Mouse (Mus musculus): Measurements from ENCODE around the gene Hnrnpd. TPM values are rescaled to one million over a fixed set of nuclear protein-coding genes. Genes with fewer than 3 reads are reported as not detected.
A peak's percentile ranks its signal among the peaks of the same experiment; 100 is the strongest.

The Hnrnpd gene
- polyA plus RNA-seq, 1 experiment = 20.3 TPM

DNA sequence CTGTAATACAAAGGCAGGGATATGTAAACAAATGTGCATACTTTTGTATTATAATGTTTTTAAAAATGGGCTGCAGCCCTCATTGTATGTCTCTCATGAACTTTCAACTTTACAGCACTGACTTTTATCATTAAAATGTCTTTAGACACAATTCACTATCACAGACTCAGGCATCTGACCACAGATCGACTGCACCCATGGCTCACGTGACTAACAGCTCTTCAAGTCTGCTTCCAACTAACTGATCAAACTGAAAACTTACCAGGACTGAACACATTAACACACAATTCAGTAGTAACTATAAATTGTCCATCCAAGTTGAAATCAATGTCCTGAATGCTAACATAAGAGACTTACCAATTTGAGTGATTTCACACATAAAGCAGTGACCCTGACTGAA is 18.8 kb downstream of the Hnrnpd start:
- no peak overlapping the region for H3K4me3 ChIP-seq (ENCODE audit: insufficient read depth, low read depth, low read length)
- DNase-seq = no peak
- H3K36me3 ChIP-seq (ENCODE audit: control insufficient read depth, insufficient read depth, low read length) = peaks cover 7% of the 10 kb centered on the region
- no peak for TF ChIP-seq CTCF (conservative IDR thresholded peaks at IDR 0.05; ENCODE audit: insufficient read depth, insufficient read length, low read depth, low read length)
- no peak for TF ChIP-seq POLR2A (IDR thresholded peaks at IDR 0.05; ENCODE audit: low read depth, low read length)
- peaks cover 6% of the 10 kb centered on the region for H3K4me1 ChIP-seq (ENCODE audit: control insufficient read depth, insufficient read depth, low read length)
- H3K27me3 ChIP-seq (replicated peaks; ENCODE audit: control insufficient read depth, insufficient read depth, low read length) = no peaks in the 10 kb centered on the region
- 51% methylated on average over 2 of the region's 2 CpGs for WGBS
- no peak overlapping the region for H3K27ac ChIP-seq (ENCODE audit: insufficient read depth, low read depth, low read length)

DNA sequence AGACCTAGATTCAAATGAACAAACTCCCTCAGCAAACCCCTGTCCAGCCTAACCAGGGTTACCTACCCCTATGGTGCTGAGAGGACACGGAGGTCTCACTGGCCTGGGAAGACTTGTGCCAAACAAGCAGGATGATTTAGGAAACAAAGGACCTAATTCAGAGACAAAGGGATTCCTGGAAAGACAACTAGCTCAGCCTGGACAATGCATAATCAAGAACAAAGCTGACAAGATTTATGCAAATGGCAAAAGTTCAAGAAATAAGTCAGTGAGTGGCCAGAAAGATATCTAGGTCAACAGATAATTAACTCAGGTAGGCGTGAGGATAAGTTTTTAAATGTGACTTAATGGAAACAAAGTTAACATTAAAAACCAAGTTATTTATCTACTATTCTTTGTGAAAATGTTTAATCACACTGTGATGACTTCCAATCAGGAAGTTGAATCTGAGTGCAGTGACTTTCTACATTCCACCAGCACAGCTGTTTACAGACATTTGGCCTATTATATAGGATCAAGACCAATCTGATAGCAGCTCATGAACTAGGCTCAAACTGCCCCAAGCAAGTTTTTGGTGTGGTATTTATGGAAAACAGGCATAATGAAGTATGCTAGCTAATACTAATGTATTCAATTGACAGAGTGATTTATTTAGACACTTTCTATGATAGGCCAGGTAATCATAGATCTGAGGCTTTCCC is 19.4 kb downstream of the Hnrnpd start:
- no peak for TF ChIP-seq CTCF (conservative IDR thresholded peaks at IDR 0.05; ENCODE audit: insufficient read depth, insufficient read length, low read depth, low read length)
- Histone ChIP-seq H3K27ac (ENCODE audit: insufficient read depth, low read depth, low read length) (no peak overlapping the region), H3K4me1 (ENCODE audit: control insufficient read depth, insufficient read depth, low read length) (peaks cover 6% of the 10 kb centered on the region), H3K36me3 (ENCODE audit: control insufficient read depth, insufficient read depth, low read length) (peaks cover 7% of the 10 kb centered on the region), H3K4me3 (ENCODE audit: insufficient read depth, low read depth, low read length) (no peak overlapping the region), H3K27me3 (replicated peaks; ENCODE audit: control insufficient read depth, insufficient read depth, low read length) (no peaks in the 10 kb centered on the region)
- 28% methylated on average over 2 of the region's 2 CpGs for WGBS
- peak; percentile 59 for DNase-seq

DNA sequence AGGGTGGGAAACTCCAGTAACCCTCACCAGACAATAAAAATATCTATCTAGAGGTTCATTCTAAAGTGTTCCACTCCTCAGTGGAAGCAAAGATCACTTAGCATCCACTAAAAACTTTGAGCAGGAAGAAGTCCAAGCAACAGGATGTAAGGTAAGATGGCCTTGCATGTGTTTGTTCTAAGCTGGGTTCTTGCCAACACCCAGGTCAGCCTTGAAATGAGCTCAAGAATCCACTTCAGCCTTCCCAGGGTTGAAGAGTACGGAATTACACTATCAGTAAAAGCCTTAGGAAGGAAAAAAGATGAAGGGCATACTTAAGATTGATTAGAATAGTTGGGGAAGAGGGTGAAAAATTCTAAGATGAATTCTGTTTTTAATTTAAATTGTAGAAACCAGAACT is 20.1 kb downstream of the Hnrnpd start:
- H3K4me1 ChIP-seq (ENCODE audit: control insufficient read depth, insufficient read depth, low read length) = peaks cover 6% of the 10 kb centered on the region
- TF ChIP-seq CTCF (conservative IDR thresholded peaks at IDR 0.05; ENCODE audit: insufficient read depth, insufficient read length, low read depth, low read length) = no peak
- no peak for TF ChIP-seq POLR2A (IDR thresholded peaks at IDR 0.05; ENCODE audit: low read depth, low read length)
- no peak overlapping the region for H3K27ac ChIP-seq (ENCODE audit: insufficient read depth, low read depth, low read length)
- DNase-seq = no peak
- H3K27me3 ChIP-seq (replicated peaks; ENCODE audit: control insufficient read depth, insufficient read depth, low read length) = no peaks in the 10 kb centered on the region
- H3K36me3 ChIP-seq (ENCODE audit: control insufficient read depth, insufficient read depth, low read length) = peaks cover 5% of the 10 kb centered on the region
- WGBS = 77% methylated on average over 1 of the region's 1 CpGs
- no peak overlapping the region for H3K4me3 ChIP-seq (ENCODE audit: insufficient read depth, low read depth, low read length)

DNA sequence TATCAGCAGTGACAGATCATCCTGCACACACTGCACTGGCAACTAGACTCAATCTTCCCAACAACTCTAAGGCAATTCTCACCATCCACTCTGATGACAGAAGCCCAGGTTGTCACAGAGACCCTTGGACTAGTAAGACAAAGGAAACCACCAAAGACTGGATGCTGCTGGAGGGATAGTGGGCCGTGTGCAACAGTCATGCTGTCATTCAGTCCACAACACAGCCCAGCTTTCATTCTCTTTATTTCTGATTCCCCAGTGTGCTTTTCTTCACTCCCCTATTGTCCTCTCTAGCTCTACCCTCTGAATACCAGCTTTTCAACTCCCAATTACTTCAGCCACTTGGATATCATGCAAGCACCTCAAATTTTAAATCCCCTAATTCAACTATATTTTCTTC is 24.9 kb downstream of the Hnrnpd start:
- no peak for DNase-seq
- Histone ChIP-seq H3K27me3 (replicated peaks; ENCODE audit: control insufficient read depth, insufficient read depth, low read length) (no peaks in the 10 kb centered on the region), H3K4me1 (ENCODE audit: control insufficient read depth, insufficient read depth, low read length) (no peaks in the 10 kb centered on the region; the same call in 1 of the 2 replicates), H3K4me3 (ENCODE audit: insufficient read depth, low read depth, low read length) (no peak overlapping the region), H3K36me3 (ENCODE audit: control insufficient read depth, insufficient read depth, low read length) (no peaks in the 10 kb centered on the region; the same call in 1 of the 2 replicates), H3K27ac (ENCODE audit: insufficient read depth, low read depth, low read length) (no peak overlapping the region)
- TF ChIP-seq CTCF (conservative IDR thresholded peaks at IDR 0.05; ENCODE audit: insufficient read depth, insufficient read length, low read depth, low read length) (no peak), POLR2A (IDR thresholded peaks at IDR 0.05; ENCODE audit: low read depth, low read length) (no peak)
- 57% methylated on average over 1 of the region's 1 CpGs for WGBS

DNA sequence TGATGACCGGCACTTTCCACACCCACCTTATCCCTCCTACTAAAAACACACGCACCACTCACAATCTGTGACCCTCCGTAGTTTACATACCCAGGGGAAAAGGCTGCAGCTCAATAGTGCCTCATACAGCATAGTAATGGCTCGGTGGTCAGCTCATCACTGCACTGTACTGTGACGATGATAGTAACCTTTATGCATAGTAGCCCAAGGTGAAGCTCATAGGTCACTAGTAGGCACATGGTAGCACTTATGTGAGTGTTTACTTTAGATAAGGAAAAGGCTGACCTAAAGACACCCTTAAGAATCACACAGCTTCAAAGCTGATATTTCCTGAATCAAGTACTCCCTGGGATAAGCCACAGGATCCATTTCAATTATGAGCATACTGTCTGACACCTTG is 26.2 kb downstream of the Hnrnpd start:
- H3K27me3 ChIP-seq (replicated peaks; ENCODE audit: control insufficient read depth, insufficient read depth, low read length) = no peaks in the 10 kb centered on the region
- no peak overlapping the region for H3K27ac ChIP-seq (ENCODE audit: insufficient read depth, low read depth, low read length)
- WGBS = 86% methylated on average over 5 of the region's 5 CpGs
- no peaks in the 10 kb centered on the region; the same call in 1 of the 2 replicates for H3K36me3 ChIP-seq (ENCODE audit: control insufficient read depth, insufficient read depth, low read length)
- no peaks in the 10 kb centered on the region for H3K4me1 ChIP-seq (ENCODE audit: control insufficient read depth, insufficient read depth, low read length)
- no peak overlapping the region for H3K4me3 ChIP-seq (ENCODE audit: insufficient read depth, low read depth, low read length)
- TF ChIP-seq CTCF (conservative IDR thresholded peaks at IDR 0.05; ENCODE audit: insufficient read depth, insufficient read length, low read depth, low read length) (no peak), POLR2A (IDR thresholded peaks at IDR 0.05; ENCODE audit: low read depth, low read length) (no peak)
- DNase-seq = no peak

DNA sequence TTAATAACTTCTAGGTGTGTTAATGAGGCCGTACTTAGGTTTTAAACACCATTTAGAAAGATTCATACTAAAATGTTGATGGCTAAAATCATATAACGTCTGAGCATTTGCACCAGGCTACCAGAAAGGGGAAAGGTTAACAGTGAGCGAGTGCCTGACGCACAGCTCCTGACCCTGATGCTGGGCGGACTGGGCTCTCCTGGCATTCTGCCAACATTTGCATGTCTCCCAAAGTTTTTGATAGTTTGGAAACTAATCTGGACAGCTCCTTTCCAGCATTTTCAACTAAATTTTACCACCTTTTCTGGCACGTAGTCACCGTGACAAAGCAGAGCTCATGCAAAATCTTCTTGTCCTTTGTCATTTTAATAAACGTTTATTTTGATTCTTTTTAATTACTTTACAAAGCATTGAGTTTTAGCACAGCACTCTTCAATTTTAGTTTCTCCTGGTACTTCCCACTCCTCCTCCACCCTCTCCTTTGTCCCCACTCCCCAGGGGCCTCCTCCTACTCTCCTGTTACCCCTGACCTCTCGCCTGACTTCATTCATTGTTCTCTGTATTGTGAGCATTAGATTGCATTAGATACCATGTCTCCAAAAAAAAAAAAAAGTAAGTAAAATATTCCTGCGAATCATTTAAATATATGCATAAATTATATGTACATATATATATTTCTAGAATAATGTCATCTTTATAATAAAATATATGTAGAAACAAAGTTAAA is 36.8 kb downstream of the Hnrnpd start:
- no peak overlapping the region for H3K4me3 ChIP-seq (ENCODE audit: insufficient read depth, low read depth, low read length)
- no peaks in the 10 kb centered on the region for H3K4me1 ChIP-seq (ENCODE audit: control insufficient read depth, insufficient read depth, low read length)
- H3K27ac ChIP-seq (ENCODE audit: insufficient read depth, low read depth, low read length) = no peak overlapping the region
- H3K27me3 ChIP-seq (replicated peaks; ENCODE audit: control insufficient read depth, insufficient read depth, low read length) = no peaks in the 10 kb centered on the region
- DNase-seq = no peak
- no peaks in the 10 kb centered on the region for H3K36me3 ChIP-seq (ENCODE audit: control insufficient read depth, insufficient read depth, low read length)
- no peak for TF ChIP-seq CTCF (conservative IDR thresholded peaks at IDR 0.05; ENCODE audit: insufficient read depth, insufficient read length, low read depth, low read length)
- TF ChIP-seq POLR2A (IDR thresholded peaks at IDR 0.05; ENCODE audit: low read depth, low read length) = no peak
- 54% methylated on average over 10 of the region's 10 CpGs for WGBS

DNA sequence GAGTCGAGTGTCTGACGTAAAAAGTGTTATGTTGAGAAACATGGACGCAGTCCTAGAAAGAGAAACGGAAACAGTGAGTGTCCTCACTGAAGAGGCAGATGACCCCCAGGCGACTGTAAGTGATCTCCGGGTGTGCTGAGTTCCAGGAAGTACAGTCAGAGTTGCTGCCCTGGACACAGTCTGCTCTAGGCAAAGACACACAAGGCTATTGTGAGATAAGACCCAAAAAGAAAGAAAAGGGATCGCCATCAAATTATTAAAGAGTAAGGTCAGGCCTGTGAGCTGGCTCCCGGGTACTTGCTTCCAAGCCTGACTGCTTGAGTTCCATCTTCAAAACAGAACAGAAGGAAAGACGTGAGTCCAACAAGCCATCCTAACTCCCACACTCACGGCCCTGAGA is 37.5 kb downstream of the Hnrnpd start:
- 80% methylated on average over 10 of the region's 10 CpGs for WGBS
- no peaks in the 10 kb centered on the region for H3K36me3 ChIP-seq (ENCODE audit: control insufficient read depth, insufficient read depth, low read length)
- H3K27me3 ChIP-seq (replicated peaks; ENCODE audit: control insufficient read depth, insufficient read depth, low read length) = no peaks in the 10 kb centered on the region
- DNase-seq = no peak
- H3K4me3 ChIP-seq (ENCODE audit: insufficient read depth, low read depth, low read length) = no peak overlapping the region
- TF ChIP-seq POLR2A (IDR thresholded peaks at IDR 0.05; ENCODE audit: low read depth, low read length) (no peak), CTCF (conservative IDR thresholded peaks at IDR 0.05; ENCODE audit: insufficient read depth, insufficient read length, low read depth, low read length) (no peak)
- H3K4me1 ChIP-seq (ENCODE audit: control insufficient read depth, insufficient read depth, low read length) = no peaks in the 10 kb centered on the region
- no peak overlapping the region for H3K27ac ChIP-seq (ENCODE audit: insufficient read depth, low read depth, low read length)

Data from kidney, adult 2 months (tissue).